Mouse (Mus musculus): ENCODE measurements around the gene Pja2.

GRCm38 (mm10) chr17:64276666-64277065 lies 55.0 kb downstream of the Pja2 start:
- no peak for TF ChIP-seq POLR2A (IDR thresholded peaks at IDR 0.05; ENCODE audit: borderline replicate concordance, low read depth, low read length)
- TF ChIP-seq CTCF (IDR thresholded peaks at IDR 0.05; ENCODE audit: low read depth, low read length) = no peak
